Mouse (Mus musculus): ENCODE measurements around the gene Ppp1ca. TPM values are rescaled to one million over a fixed set of nuclear protein-coding genes. Genes with fewer than 3 reads are reported as not detected.

Gene Ppp1ca
- total and polyA plus RNA-seq, 2 experiments from 2014 or later = 510 to 592 TPM

DNA sequence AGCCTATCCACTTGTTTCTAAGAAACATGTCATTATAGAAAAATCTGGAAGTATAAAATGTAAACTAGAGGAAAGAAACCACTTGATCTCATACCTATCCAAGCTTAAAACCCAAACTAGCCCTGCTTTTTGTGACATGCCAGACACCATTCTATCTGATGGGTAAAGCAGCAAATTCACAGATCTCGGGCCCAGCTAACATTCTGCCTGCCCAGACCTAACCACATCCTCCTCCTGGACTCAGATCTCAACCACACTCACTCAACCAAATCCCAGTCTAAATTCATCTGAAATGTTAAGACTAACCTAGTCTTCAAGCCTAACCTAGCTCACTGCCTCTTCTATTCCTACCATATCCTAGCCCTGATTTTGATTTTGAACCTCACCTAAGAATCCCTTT, 26.9 kb downstream of the Ppp1ca start:
- no peak for TF ChIP-seq CTCF (IDR thresholded peaks at IDR 0.05)
- Histone ChIP-seq H3K4me2 (ENCODE audit: low read depth, low read length, poor library complexity, severe bottlenecking) (no peak overlapping the region), H3K36me3 (ENCODE audit: insufficient read depth, low read length) (no peaks in the 10 kb centered on the region), H3K9me3 (ENCODE audit: low read length) (no peaks in the 10 kb centered on the region), H3K27ac (ENCODE audit: low read depth, low read length) (no peak overlapping the region), H3K4me3 (ENCODE audit: low read depth, low read length) (no peak overlapping the region), H3K27me3 (ENCODE audit: insufficient read depth, low read length) (peaks cover 22% of the 10 kb centered on the region), H3K4me1 (ENCODE audit: insufficient read depth, low read length) (peaks cover 7% of the 10 kb centered on the region; the same call in 1 of the 2 replicates), H3K9ac (replicated peaks; ENCODE audit: low read length, poor library complexity, severe bottlenecking) (no peak overlapping the region)
- WGBS = 83% methylated on average over 1 of the region's 1 CpGs
- DNase-seq (ENCODE audit: low spot score) (no peak), ATAC-seq (ENCODE audit: low FRiP score) (no peak)

- WGBS = 89% methylated on average over 6 of the region's 6 CpGs
- TF ChIP-seq CTCF (IDR thresholded peaks at IDR 0.05) = no peak
- no peak overlapping the region for H3K27ac ChIP-seq (ENCODE audit: low read depth, low read length)
Observed at GRCm38 (mm10) chr19:4219943-4220342, 28.1 kb downstream of the Ppp1ca start.

DNA sequence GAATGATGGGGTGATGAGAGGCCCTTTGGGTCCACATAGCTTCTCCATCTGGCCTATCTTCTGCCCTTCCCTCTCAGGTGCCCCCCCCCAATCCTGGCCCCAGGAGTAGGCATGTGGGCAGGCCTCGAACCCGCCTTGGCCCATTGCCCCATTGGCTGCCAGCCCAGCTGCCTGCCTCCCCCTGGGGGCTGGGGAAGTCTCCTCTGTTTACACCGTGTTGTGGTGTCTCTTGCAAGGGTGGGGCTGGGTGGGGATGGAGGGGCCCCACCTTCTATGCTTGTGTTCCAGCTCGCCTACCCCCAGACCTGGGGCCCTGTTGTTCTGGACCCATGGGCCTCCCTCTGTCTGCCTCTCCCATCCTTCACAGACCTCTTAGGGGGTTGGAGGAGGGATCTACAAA, 28.6 kb downstream of the Ppp1ca start:
- no peak for ATAC-seq (ENCODE audit: low FRiP score)
- Histone ChIP-seq H3K27me3 (ENCODE audit: insufficient read depth, low read length) (peaks cover 15% of the 10 kb centered on the region), H3K9me3 (ENCODE audit: low read length) (no peaks in the 10 kb centered on the region), H3K36me3 (ENCODE audit: insufficient read depth, low read length) (no peaks in the 10 kb centered on the region), H3K4me1 (ENCODE audit: insufficient read depth, low read length) (peaks cover under 1% of the 10 kb centered on the region; the same call in 1 of the 2 replicates), H3K4me2 (ENCODE audit: low read depth, low read length, poor library complexity, severe bottlenecking) (no peak overlapping the region), H3K27ac (ENCODE audit: low read depth, low read length) (no peak overlapping the region), H3K9ac (replicated peaks; ENCODE audit: low read length, poor library complexity, severe bottlenecking) (no peak overlapping the region), H3K4me3 (ENCODE audit: low read depth, low read length) (no peak overlapping the region)
- 44% methylated on average over 4 of the region's 4 CpGs for WGBS
- TF ChIP-seq CTCF (IDR thresholded peaks at IDR 0.05) = no peak
- no peak for DNase-seq (ENCODE audit: low spot score)

More at GRCm38 (mm10) chr19:4219943-4220342, 28.1 kb downstream of the Ppp1ca start:
- DNase-seq (ENCODE audit: low spot score) (no peak), ATAC-seq (ENCODE audit: low FRiP score) (no peak)
- Histone ChIP-seq H3K4me1 (ENCODE audit: insufficient read depth, low read length) (peaks cover 5% of the 10 kb centered on the region; the same call in 1 of the 2 replicates), H3K27me3 (ENCODE audit: insufficient read depth, low read length) (peaks cover 20% of the 10 kb centered on the region), H3K9me3 (ENCODE audit: low read length) (no peaks in the 10 kb centered on the region), H3K9ac (replicated peaks; ENCODE audit: low read length, poor library complexity, severe bottlenecking) (no peak overlapping the region), H3K36me3 (ENCODE audit: insufficient read depth, low read length) (no peaks in the 10 kb centered on the region), H3K4me2 (ENCODE audit: low read depth, low read length, poor library complexity, severe bottlenecking) (no peak overlapping the region), H3K4me3 (ENCODE audit: low read depth, low read length) (no peak overlapping the region)

DNA sequence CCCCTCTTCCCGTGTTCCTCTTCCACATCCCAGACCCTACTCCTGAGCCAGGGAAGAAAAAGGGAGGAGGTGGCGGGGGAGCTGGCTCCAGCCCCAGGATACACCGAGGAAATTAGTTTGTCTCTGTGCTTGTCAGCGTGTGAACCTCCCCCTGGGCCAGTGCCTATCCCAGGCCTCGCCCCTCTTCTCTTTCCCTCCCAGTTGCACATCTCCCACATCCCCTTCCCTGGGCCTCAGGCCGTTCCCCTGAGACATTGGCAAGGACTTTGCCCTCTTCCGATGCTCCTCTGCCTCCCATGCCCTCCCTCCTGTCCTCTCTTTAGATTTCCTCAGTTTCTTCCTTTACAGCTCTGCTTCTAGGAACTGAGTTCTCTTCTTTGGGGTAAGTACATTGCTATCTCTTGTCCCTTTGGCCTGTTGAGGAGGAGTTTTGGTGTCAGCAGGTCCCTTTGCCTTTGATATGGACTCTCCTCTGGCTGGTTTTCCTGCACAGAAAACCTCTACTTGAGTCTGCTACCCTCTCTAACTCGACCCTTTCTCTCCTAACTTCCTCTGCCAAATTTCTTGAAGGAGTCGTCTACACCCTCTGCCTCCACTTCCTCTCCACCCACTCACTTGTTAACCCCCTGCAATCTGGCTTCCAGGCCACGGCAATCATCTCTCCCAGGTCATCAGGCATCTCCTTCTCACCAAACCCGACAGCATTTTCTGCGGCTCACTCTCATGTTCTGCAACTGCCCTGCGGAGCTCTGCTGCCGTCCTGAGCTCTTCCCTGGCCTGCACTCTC, 29.3 kb downstream of the Ppp1ca start:
- H3K9me3 ChIP-seq (ENCODE audit: low read length) = no peaks in the 10 kb centered on the region
- H3K4me3 ChIP-seq (ENCODE audit: low read depth, low read length) = no peak overlapping the region
- no peak for TF ChIP-seq CTCF (IDR thresholded peaks at IDR 0.05)
- H3K4me1 ChIP-seq (ENCODE audit: insufficient read depth, low read length) = no peaks in the 10 kb centered on the region
- no peak overlapping the region for H3K4me2 ChIP-seq (ENCODE audit: low read depth, low read length, poor library complexity, severe bottlenecking)
- ATAC-seq (ENCODE audit: low FRiP score) (no peak), DNase-seq (ENCODE audit: low spot score) (no peak)
- H3K27ac ChIP-seq (ENCODE audit: low read depth, low read length) = no peak overlapping the region
- H3K36me3 ChIP-seq (ENCODE audit: insufficient read depth, low read length) = no peaks in the 10 kb centered on the region
- H3K27me3 ChIP-seq (ENCODE audit: insufficient read depth, low read length) = peaks cover 9% of the 10 kb centered on the region
- H3K9ac ChIP-seq (replicated peaks; ENCODE audit: low read length, poor library complexity, severe bottlenecking) = no peak overlapping the region
- WGBS = 45% methylated on average over 14 of the region's 14 CpGs

DNA sequence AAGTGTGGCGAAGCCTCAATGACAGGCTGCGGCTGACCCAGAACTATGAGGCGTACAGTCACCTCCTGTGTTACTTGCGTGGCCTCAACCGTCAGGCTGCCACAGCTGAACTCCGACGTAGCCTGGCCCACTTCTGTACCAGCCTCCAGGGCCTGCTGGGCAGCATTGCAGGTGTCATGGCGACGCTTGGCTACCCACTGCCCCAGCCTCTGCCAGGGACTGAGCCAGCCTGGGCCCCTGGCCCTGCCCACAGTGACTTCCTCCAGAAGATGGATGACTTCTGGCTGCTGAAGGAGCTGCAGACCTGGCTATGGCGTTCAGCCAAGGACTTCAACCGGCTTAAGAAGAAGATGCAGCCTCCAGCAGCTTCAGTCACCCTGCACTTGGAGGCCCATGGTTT, 30.3 kb downstream of the Ppp1ca start:
- no peak for ATAC-seq (ENCODE audit: low FRiP score)

DNA sequence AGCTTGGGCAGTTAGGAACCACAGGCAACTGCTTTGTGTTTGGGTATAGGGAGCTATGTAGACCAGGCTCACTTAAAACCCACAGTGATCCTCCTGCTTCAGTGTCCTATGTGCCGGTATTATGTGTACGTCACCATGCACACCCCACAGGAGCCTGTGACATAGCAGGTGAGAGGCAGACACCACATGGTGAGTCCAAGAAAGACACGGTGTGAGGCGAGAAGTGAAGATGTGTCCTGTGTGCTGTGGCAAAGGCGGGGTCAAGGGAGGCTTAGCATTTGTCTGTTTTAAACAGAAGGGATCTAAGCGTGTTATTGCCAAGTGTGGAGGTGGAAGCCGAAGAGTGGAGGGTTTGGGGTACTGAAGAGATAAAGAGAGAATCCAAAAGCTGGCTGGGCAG, 34.9 kb downstream of the Ppp1ca start:
- no peaks in the 10 kb centered on the region; the same call in 1 of the 2 replicates for H3K4me1 ChIP-seq (ENCODE audit: insufficient read depth, low read length)
- H3K9me3 ChIP-seq (ENCODE audit: low read length) = no peaks in the 10 kb centered on the region
- DNase-seq (ENCODE audit: low spot score) (no peak), ATAC-seq (ENCODE audit: low FRiP score) (no peak)
- H3K9ac ChIP-seq (replicated peaks; ENCODE audit: low read length, poor library complexity, severe bottlenecking) = no peak overlapping the region
- H3K27ac ChIP-seq (ENCODE audit: low read depth, low read length) = no peak overlapping the region
- WGBS = 90% methylated on average over 7 of the region's 7 CpGs
- H3K36me3 ChIP-seq (ENCODE audit: insufficient read depth, low read length) = no peaks in the 10 kb centered on the region
- H3K4me2 ChIP-seq (ENCODE audit: low read depth, low read length, poor library complexity, severe bottlenecking) = no peak overlapping the region
- H3K4me3 ChIP-seq (ENCODE audit: low read depth, low read length) = no peak overlapping the region
- TF ChIP-seq CTCF (IDR thresholded peaks at IDR 0.05) = no peak
- H3K27me3 ChIP-seq (ENCODE audit: insufficient read depth, low read length) = peaks cover 3% of the 10 kb centered on the region; the same call in 1 of the 2 replicates

More for the DNA sequence above, 30.3 kb downstream of the Ppp1ca start:
- Histone ChIP-seq H3K36me3 (ENCODE audit: insufficient read depth, low read length) (no peaks in the 10 kb centered on the region), H3K4me2 (ENCODE audit: low read depth, low read length, poor library complexity, severe bottlenecking) (no peak overlapping the region), H3K4me1 (ENCODE audit: insufficient read depth, low read length) (no peaks in the 10 kb centered on the region), H3K9me3 (ENCODE audit: low read length) (no peaks in the 10 kb centered on the region), H3K4me3 (ENCODE audit: low read depth, low read length) (no peak overlapping the region), H3K27ac (ENCODE audit: low read depth, low read length) (no peak overlapping the region), H3K9ac (replicated peaks; ENCODE audit: low read length, poor library complexity, severe bottlenecking) (no peak overlapping the region), H3K27me3 (ENCODE audit: insufficient read depth, low read length) (peaks cover 1% of the 10 kb centered on the region; the same call in 1 of the 2 replicates)
- DNase-seq (ENCODE audit: low spot score) = no peak
- 81% methylated on average over 11 of the region's 11 CpGs for WGBS
- TF ChIP-seq CTCF (IDR thresholded peaks at IDR 0.05) = no peak
